Mouse (Mus musculus) embryonic fibroblast, embryonic 13.5 days (primary cell): ENCODE data around the gene Hspa12a.

Experiments
- CTCF ChIP-seq: IDR thresholded peaks from 2 replicates; pipeline ENCODE4 v1.5.1; 2011; ENCODE audit warnings: mild to moderate bottlenecking, control low read depth, low read length, moderate library complexity, borderline replicate concordance; ENCODE audit not compliant: insufficient read depth
- POLR2A ChIP-seq: IDR thresholded peaks from 2 replicates; pipeline ENCODE4 v1.6.1; 2011; ENCODE audit warnings: low read depth, mild to moderate bottlenecking, control low read depth, low read length, moderate library complexity

DNA sequence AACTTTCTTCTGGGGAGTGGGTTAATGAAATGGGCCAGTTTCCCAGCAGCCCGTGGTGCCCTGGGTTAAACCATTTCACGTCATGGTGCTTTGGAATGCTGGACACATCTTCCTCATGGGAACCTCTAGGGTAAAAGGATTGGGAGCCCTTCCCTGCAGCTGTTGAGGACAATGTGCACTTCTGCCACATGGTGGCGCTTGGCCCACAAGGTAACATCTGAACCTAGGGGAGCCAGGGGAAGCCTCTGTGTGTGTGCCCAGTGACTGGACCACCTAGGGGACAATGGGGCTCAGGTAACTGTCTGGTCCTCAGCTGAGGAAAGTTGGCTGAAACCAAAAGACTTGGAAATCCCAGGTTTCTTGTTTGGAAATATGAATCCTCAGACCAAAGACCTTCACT lies 137.1 kb downstream of the Hspa12a start:
- TF ChIP-seq POLR2A (no peak), CTCF (peak; percentile 93)
